Mouse (Mus musculus) lung, postnatal 0 days (tissue): ENCODE measurements around the gene Cables2.

Source experiments
- CTCF ChIP-seq: IDR thresholded peaks from 2 replicates; pipeline ENCODE4 v1.5.1; 2016; ENCODE audit warnings: antibody characterized with exemption, mild to moderate bottlenecking
- EP300 ChIP-seq: IDR thresholded peaks from 2 replicates; pipeline ENCODE4 v1.6.1; 2016; ENCODE audit warnings: antibody characterized with exemption, mild to moderate bottlenecking, control low read depth

DNA sequence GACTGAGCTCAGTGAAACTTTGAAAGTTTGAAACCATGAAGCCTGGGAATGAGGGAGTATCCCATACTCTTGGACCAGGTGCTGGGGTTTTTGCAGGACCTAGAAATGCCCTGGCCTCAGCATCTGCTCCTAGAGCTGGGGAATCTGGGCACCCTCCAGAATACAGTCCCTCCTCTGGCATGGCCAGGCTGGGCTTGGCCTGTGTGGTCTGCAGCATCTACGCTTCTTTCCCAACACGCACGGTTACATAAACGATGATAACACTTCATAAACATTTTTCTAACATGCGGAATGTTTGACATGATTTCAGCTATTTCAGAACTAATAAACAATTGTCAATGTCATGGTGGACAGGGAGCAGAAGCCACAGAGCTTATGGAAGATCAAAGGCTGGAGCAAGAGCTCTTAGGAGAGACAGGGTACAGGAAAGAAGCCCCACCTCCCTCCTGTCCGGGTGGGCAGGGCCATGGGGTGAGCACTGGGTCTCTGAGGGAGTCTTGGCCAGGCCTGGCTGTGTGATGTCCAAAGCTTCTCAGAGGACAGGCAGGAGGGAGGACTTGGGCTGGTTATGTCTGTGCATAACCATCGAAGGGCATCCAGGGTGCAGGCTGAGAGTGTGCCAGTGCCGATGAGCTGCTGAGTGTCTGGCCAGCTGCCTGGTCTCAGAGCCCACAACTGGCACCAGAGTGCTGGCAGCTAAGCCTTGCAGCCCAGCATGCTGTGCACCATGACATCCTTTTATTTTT is 33.3 kb upstream of the Cables2 start:
- TF ChIP-seq CTCF (no peak), EP300 (peak; percentile 88)
